Mouse (Mus musculus): ENCODE measurements around the gene Nos1ap.

DNA sequence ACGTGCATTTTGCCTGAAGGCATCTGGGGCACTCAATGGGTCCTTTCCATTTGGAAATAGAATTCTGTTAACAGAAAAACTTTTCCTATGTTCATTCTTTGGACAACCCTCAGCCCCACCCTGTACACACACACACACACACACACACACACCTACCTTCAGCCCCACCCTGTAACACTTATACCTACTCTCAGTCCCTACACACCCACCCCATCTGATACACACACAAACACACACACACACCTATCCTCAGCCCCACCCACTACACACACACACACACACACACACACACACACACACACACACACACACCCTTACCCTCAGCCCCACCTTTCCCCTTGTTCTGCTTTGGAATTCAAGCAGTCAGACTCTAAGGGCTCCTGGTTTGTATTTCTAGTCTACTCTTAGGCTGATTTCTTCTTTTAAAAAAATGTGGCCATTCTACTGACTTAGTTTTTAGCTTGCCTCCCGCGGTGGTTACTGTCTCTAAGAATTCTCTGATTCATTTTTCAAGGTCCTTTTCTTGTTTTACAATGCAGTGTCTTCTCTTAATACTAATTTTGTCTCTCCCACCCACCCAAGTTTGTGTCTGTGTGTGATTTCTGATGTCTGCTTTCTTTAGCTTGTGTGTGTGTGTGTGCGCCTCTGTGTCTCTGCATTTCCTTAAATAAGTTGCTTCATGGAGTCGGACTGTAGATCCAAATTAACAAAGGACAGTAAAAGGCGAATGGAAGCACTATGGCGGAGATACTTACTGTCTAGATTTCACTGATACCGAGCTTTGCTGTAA lies 179.1 kb downstream of the Nos1ap start:
- TF ChIP-seq POLR2A (IDR thresholded peaks at IDR 0.05; ENCODE audit: borderline replicate concordance, low read depth, low read length), result no peak
- TF ChIP-seq CTCF (IDR thresholded peaks at IDR 0.05; ENCODE audit: low read depth, low read length), result no peak
